Comparison of ENCODE assay signal across 17 mouse cellular contexts in genomic region chr8:86934393-86934792, GRCm38 (mm10). TPM values are rescaled to one million over a fixed set of nuclear protein-coding genes. Genes with fewer than 3 reads are reported as not detected.
A peak's percentile ranks its signal among the peaks of the same experiment; 100 is the strongest.
DNase-seq lines count a peak whose midpoint lies in the region; ATAC-seq and TF ChIP-seq lines count a peak whose summit lies in the region.
"Had no signal": no experiment of that assay in that cellular context is flagged by ENCODE, and none has a peak within 500 bp of the region (broad histone marks: within the 10 kb centered on the region; RNA-seq: fewer than 3 reads in every experiment).

No protein-coding gene starts in this region.

- no peak overlapping the region for H3K4me3 ChIP-seq in lung, embryonic 14.5 days (ENCODE audit: low read depth, low read length)
- no peak overlapping the region for H3K4me3 ChIP-seq in liver, postnatal 0 days (ENCODE audit: low read depth, low read length)
- no peak overlapping the region for H3K4me3 ChIP-seq in midbrain, embryonic 13.5 days (replicated peaks)
- no peak overlapping the region for H3K4me3 ChIP-seq in small intestine, adult 2 months (ENCODE audit: low read depth, low read length)
- H3K4me3 ChIP-seq: erythroblast, embryonic 14.5 days; forebrain, embryonic 12.5 days; hindbrain, embryonic 12.5 days; liver, embryonic 13.5 days; megakaryocyte, embryonic 14.5 days had no signal

- ATAC-seq in lung, embryonic 14.5 days (ENCODE audit: insufficient read depth) = no peak
- ATAC-seq in liver, postnatal 0 days = peak; percentile 76
- no peak for ATAC-seq in midbrain, embryonic 13.5 days

- no peak for DNase-seq in lung, embryonic 14.5 days
- DNase-seq in lung, postnatal 14 days = no peak
- no peak for DNase-seq in liver, postnatal 0 days
- DNase-seq in thymus, postnatal 14 days = no peak
- no peak for DNase-seq in cerebellum, postnatal 10 days
- DNase-seq: B cell, adult 2 months; liver, embryonic 13.5 days had no signal

- H3K9ac ChIP-seq in lung, embryonic 14.5 days = no peak overlapping the region
- H3K9ac ChIP-seq in liver, postnatal 0 days (replicated peaks) = no peak overlapping the region
- no peak overlapping the region for H3K9ac ChIP-seq in midbrain, embryonic 13.5 days (replicated peaks)
- H3K9ac ChIP-seq: forebrain, embryonic 12.5 days; hindbrain, embryonic 12.5 days; liver, embryonic 13.5 days had no signal

- TF ChIP-seq CTCF in lung, embryonic 14.5 days (IDR thresholded peaks at IDR 0.05; ENCODE audit: low read depth) = no peak
- TF ChIP-seq CTCF in liver, postnatal 0 days (IDR thresholded peaks at IDR 0.05; ENCODE audit: low read depth) = no peak
- TF ChIP-seq CTCF in small intestine, adult 2 months (IDR thresholded peaks at IDR 0.05; ENCODE audit: extremely low read depth, insufficient read length, insufficient replicate concordance, low read depth, low read length) = no peak

- H3K27me3 ChIP-seq in lung, embryonic 14.5 days (ENCODE audit: insufficient read depth, low read length) = no peaks in the 10 kb centered on the region
- H3K27me3 ChIP-seq in liver, postnatal 0 days (ENCODE audit: insufficient read depth, low read length) = no peaks in the 10 kb centered on the region
- H3K27me3 ChIP-seq in midbrain, embryonic 13.5 days = no peaks in the 10 kb centered on the region
- no peaks in the 10 kb centered on the region for H3K27me3 ChIP-seq in small intestine, adult 2 months (ENCODE audit: control insufficient read depth, insufficient read depth, low read length)
- H3K27me3 ChIP-seq: forebrain, embryonic 12.5 days; hindbrain, embryonic 12.5 days; liver, embryonic 13.5 days had no signal

- H3K9me3 ChIP-seq in lung, embryonic 14.5 days (ENCODE audit: low read depth, low read length) = no peaks in the 10 kb centered on the region
- no peaks in the 10 kb centered on the region for H3K9me3 ChIP-seq in liver, postnatal 0 days (ENCODE audit: low read length)
- H3K9me3 ChIP-seq in midbrain, embryonic 13.5 days = peaks cover 9% of the 10 kb centered on the region
- H3K9me3 ChIP-seq: forebrain, embryonic 12.5 days; hindbrain, embryonic 12.5 days; liver, embryonic 13.5 days had no signal

- H3K27ac ChIP-seq in lung, embryonic 14.5 days (ENCODE audit: low read depth) = no peak overlapping the region
- peak overlapping the region; percentile 48; the same call in 1 of the 2 replicates for H3K27ac ChIP-seq in liver, postnatal 0 days (ENCODE audit: low read depth)
- no peak overlapping the region for H3K27ac ChIP-seq in midbrain, embryonic 13.5 days
- peak overlapping the region; percentile 36 for H3K27ac ChIP-seq in small intestine, adult 2 months (ENCODE audit: insufficient read depth, low read depth, low read length)
- H3K27ac ChIP-seq: forebrain, embryonic 12.5 days; gastrocnemius, adult 2 months; hindbrain, embryonic 12.5 days; hindbrain, postnatal 0 days; kidney, postnatal 0 days; liver, embryonic 13.5 days had no signal

- no peak for TF ChIP-seq EP300 in liver, postnatal 0 days (IDR thresholded peaks at IDR 0.05; ENCODE audit: low read depth)

- TF ChIP-seq POLR2A in small intestine, adult 2 months (IDR thresholded peaks at IDR 0.05; ENCODE audit: low read depth, low read length) = no peak

- H3K4me1 ChIP-seq in lung, embryonic 14.5 days (ENCODE audit: insufficient read depth) = no peaks in the 10 kb centered on the region
- H3K4me1 ChIP-seq in liver, postnatal 0 days (ENCODE audit: insufficient read depth) = no peaks in the 10 kb centered on the region
- peaks cover 17% of the 10 kb centered on the region for H3K4me1 ChIP-seq in midbrain, embryonic 13.5 days (replicated peaks)
- peaks cover 2% of the 10 kb centered on the region; the same call in 1 of the 2 replicates for H3K4me1 ChIP-seq in small intestine, adult 2 months (ENCODE audit: control insufficient read depth, insufficient read depth, insufficient read length, low read length)
- H3K4me1 ChIP-seq: forebrain, embryonic 12.5 days; hindbrain, embryonic 12.5 days; liver, embryonic 13.5 days; megakaryocyte, embryonic 14.5 days had no signal

- H3K4me2 ChIP-seq in lung, embryonic 14.5 days = peak overlapping the region; percentile 31; the same call in 1 of the 2 replicates
- H3K4me2 ChIP-seq in liver, postnatal 0 days (ENCODE audit: low read depth, low read length) = peak overlapping the region; percentile 40; the same call in 1 of the 2 replicates
- peak overlapping the region; percentile 30; the same call in 1 of the 2 replicates for H3K4me2 ChIP-seq in midbrain, embryonic 13.5 days (replicated peaks)
- H3K4me2 ChIP-seq: forebrain, embryonic 12.5 days; heart, embryonic 11.5 days; liver, embryonic 13.5 days had no signal

- WGBS in lung, embryonic 14.5 days = 39% methylated on average over 13 of the region's 13 CpGs
- 56% methylated on average over 13 of the region's 13 CpGs for WGBS in liver, postnatal 0 days (ENCODE audit: insufficient replicate concordance)
- 25% methylated on average over 13 of the region's 13 CpGs for WGBS in midbrain, embryonic 13.5 days
- WGBS in small intestine, adult 2 months = 37% methylated on average over 13 of the region's 13 CpGs

- no peaks in the 10 kb centered on the region for H3K36me3 ChIP-seq in lung, embryonic 14.5 days (ENCODE audit: insufficient read depth)
- H3K36me3 ChIP-seq in liver, postnatal 0 days (replicated peaks; ENCODE audit: insufficient read depth, low read length) = no peaks in the 10 kb centered on the region
- no peaks in the 10 kb centered on the region for H3K36me3 ChIP-seq in midbrain, embryonic 13.5 days
- no peaks in the 10 kb centered on the region for H3K36me3 ChIP-seq in small intestine, adult 2 months (ENCODE audit: control insufficient read depth, insufficient read depth, low read length)
- H3K36me3 ChIP-seq: forebrain, embryonic 12.5 days; hindbrain, embryonic 12.5 days; liver, embryonic 13.5 days had no signal

RNA-seq across cellular contexts. Expression of gene N4bp1, which starts 49.3 kb away (rescaled TPM):
- polyA plus RNA-seq in lung, embryonic 14.5 days (2014; fragmentation: Nextera tagmentation; extraction: Ambion mirVana) = 11.3 and 11.5 TPM in 2 replicates
- polyA plus RNA-seq in liver, postnatal 0 days (2015; fragmentation: Nextera tagmentation; extraction: Ambion mirVana) = 2.3 and 2.6 TPM in 2 replicates
- polyA plus RNA-seq in midbrain, embryonic 13.5 days (2015; fragmentation: Nextera tagmentation; extraction: Ambion mirVana) = 10.7 and 11.4 TPM in 2 replicates
- 12.6 and 19.4 TPM in 2 replicates for polyA plus RNA-seq in small intestine, adult 2 months (2012; rRNA removed)

Comparison
In these comparisons a context has a peak if more than half of its experiments do, and no peak if none do; other contexts are left out.
1. H3K27ac ChIP-seq: peak in liver, postnatal 0 days (single experiment) and small intestine, adult 2 months (single experiment); none in lung, embryonic 14.5 days (single experiment) and midbrain, embryonic 13.5 days (single experiment).
2. Peak in every context shown above with its lines, with median percentiles within 50 percentile points of each other: H3K4me2 ChIP-seq.